Mouse (Mus musculus): ENCODE results near the gene Heatr1. TPM values are rescaled to one million over a fixed set of nuclear protein-coding genes. Genes with fewer than 3 reads are reported as not detected.

The Heatr1 gene
- polyA plus RNA-seq (2014; fragmentation: Nextera tagmentation; extraction: Ambion mirVana) = 17.1 and 19.4 TPM in 2 replicates

DNA sequence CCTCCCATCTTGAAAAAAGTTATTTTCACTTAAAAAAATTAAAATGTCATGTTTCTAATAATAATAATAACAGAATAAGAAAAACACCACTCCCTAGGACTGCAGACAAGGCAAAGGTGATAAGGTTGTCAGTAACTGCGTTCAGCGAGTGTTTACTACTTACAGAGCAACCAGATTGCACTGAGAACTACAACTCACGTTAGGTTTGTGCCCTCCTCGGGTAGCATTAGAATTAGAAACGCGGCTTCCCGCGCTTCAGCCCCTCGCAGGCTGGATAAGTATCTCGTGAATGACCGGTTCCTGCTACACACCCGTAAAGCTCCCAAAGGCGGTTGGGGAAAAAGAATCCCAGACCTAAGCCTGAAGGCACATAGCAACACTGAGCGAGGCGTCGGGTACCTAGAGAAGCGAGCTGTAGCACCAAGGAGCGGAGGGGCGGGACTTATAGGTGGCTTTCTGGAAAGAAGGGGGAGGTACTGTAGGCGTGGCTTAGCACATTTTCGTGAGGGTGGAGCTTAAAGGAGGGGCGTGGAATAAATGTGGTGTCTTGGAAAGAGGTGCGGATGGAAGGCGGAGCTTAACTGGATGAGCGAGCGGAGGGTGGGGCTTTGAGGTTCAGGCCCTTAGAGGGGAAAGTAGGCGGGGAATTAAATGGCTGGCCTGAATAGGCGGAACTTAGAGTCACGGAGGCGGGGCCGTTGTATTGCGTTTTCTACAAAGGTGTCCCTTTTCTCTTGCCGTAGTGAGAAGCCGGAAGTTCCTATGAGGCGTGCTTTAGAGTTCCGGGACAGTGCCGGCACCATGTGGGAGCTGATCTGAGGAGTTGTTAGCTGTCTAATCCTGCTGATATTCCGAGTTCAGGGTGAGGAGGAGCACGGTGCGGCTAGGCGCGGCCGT is at the start of gene Heatr1:
TSS of gene Heatr1 (plus strand) at position 419 of the 897 bp plus-strand sequence.
- H3K27ac ChIP-seq = peak within 1 kb of the TSS; percentile 22; the same call in 1 of the 2 replicates
- peak within 1 kb of the TSS; percentile 93 for H3K4me2 ChIP-seq (replicated peaks)
- peaks cover 28% of the 10 kb centered on the region for H3K36me3 ChIP-seq (replicated peaks; ENCODE audit: control insufficient read depth, insufficient read depth)
- ATAC-seq (ENCODE audit: low FRiP score) (peak; percentile 96), DNase-seq (ENCODE audit: low spot score) (peak; percentile 98)
- H3K4me1 ChIP-seq (replicated peaks; ENCODE audit: control insufficient read depth, insufficient read depth, low read length) = peaks cover 8% of the 10 kb centered on the region
- no peaks in the 10 kb centered on the region for H3K27me3 ChIP-seq (ENCODE audit: control insufficient read depth, insufficient read depth, low read length)
- WGBS = under 1% methylated on average over 43 of the region's 43 CpGs
- peak within 1 kb of the TSS; percentile 81 for H3K4me3 ChIP-seq (replicated peaks; ENCODE audit: low read length)
- no peaks in the 10 kb centered on the region for H3K9me3 ChIP-seq (ENCODE audit: control insufficient read depth, low read length)
- peak within 1 kb of the TSS; percentile 59 for H3K9ac ChIP-seq

GRCm38 (mm10) chr13:12346837-12347236 is 48.0 kb upstream of the Heatr1 start:
- DNase-seq (ENCODE audit: low spot score) = no peak
- no peak overlapping the region for H3K9ac ChIP-seq
- H3K4me1 ChIP-seq (replicated peaks; ENCODE audit: control insufficient read depth, insufficient read depth, low read length) = no peaks in the 10 kb centered on the region
- no peak overlapping the region for H3K4me3 ChIP-seq (replicated peaks; ENCODE audit: low read length)
- no peaks in the 10 kb centered on the region for H3K27me3 ChIP-seq (ENCODE audit: control insufficient read depth, insufficient read depth, low read length)
- 78% methylated on average over 3 of the region's 3 CpGs for WGBS
- H3K9me3 ChIP-seq (ENCODE audit: control insufficient read depth, low read length) = no peaks in the 10 kb centered on the region
- H3K4me2 ChIP-seq (replicated peaks) = no peak overlapping the region
- H3K27ac ChIP-seq = no peak overlapping the region
- no peak for ATAC-seq (ENCODE audit: low FRiP score)
- no peaks in the 10 kb centered on the region for H3K36me3 ChIP-seq (replicated peaks; ENCODE audit: control insufficient read depth, insufficient read depth)

GRCm38 (mm10) chr13:12349197-12349824 is 45.5 kb upstream of the Heatr1 start:
- no peak for DNase-seq (ENCODE audit: low spot score)
- Histone ChIP-seq H3K27ac (no peak overlapping the region), H3K4me1 (replicated peaks; ENCODE audit: control insufficient read depth, insufficient read depth, low read length) (no peaks in the 10 kb centered on the region), H3K4me2 (replicated peaks) (no peak overlapping the region), H3K27me3 (ENCODE audit: control insufficient read depth, insufficient read depth, low read length) (no peaks in the 10 kb centered on the region), H3K4me3 (replicated peaks; ENCODE audit: low read length) (no peak overlapping the region), H3K9me3 (ENCODE audit: control insufficient read depth, low read length) (no peaks in the 10 kb centered on the region), H3K9ac (no peak overlapping the region), H3K36me3 (replicated peaks; ENCODE audit: control insufficient read depth, insufficient read depth) (no peaks in the 10 kb centered on the region)
- ATAC-seq (ENCODE audit: low FRiP score) = no peak
- WGBS = 82% methylated on average over 13 of the region's 13 CpGs

- Histone ChIP-seq H3K9me3 (ENCODE audit: control insufficient read depth, low read length) (no peaks in the 10 kb centered on the region), H3K4me1 (replicated peaks; ENCODE audit: control insufficient read depth, insufficient read depth, low read length) (no peaks in the 10 kb centered on the region)
- ATAC-seq (ENCODE audit: low FRiP score) = no peak
Measured at GRCm38 (mm10) chr13:12356184-12356583, 38.6 kb upstream of the Heatr1 start.

DNA sequence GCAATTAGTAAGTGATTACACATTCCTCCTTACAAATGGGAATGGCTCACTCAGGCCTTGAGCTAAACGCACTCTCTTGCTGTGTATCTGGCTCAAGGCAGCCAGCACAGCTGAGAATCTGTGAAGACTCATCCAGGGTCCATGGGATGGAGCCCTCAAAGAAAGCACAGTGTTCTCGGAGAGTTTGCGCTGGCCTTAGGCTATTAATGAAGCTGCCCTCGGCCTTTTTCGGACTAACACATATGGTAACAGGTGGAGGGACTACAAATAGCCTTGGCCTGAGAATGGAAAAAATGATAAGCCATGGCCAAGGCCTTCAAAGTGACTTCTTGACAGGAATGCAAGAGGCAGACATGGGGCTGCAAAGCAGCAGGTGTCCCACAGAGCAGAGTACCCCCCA is 37.3 kb upstream of the Heatr1 start:
- DNase-seq (ENCODE audit: low spot score) (no peak), ATAC-seq (ENCODE audit: low FRiP score) (no peak)
- no peaks in the 10 kb centered on the region for H3K4me1 ChIP-seq (replicated peaks; ENCODE audit: control insufficient read depth, insufficient read depth, low read length)
- H3K4me2 ChIP-seq (replicated peaks) = no peak overlapping the region
- H3K27me3 ChIP-seq (ENCODE audit: control insufficient read depth, insufficient read depth, low read length) = no peaks in the 10 kb centered on the region
- H3K36me3 ChIP-seq (replicated peaks; ENCODE audit: control insufficient read depth, insufficient read depth) = no peaks in the 10 kb centered on the region
- H3K4me3 ChIP-seq (replicated peaks; ENCODE audit: low read length) = no peak overlapping the region
- H3K9me3 ChIP-seq (ENCODE audit: control insufficient read depth, low read length) = no peaks in the 10 kb centered on the region
- H3K27ac ChIP-seq = no peak overlapping the region
- WGBS = 82% methylated on average over 5 of the region's 5 CpGs
- no peak overlapping the region for H3K9ac ChIP-seq

More at GRCm38 (mm10) chr13:12356184-12356583, 38.6 kb upstream of the Heatr1 start:
- Histone ChIP-seq H3K9ac (no peak overlapping the region), H3K4me2 (replicated peaks) (no peak overlapping the region), H3K27me3 (ENCODE audit: control insufficient read depth, insufficient read depth, low read length) (no peaks in the 10 kb centered on the region), H3K4me3 (replicated peaks; ENCODE audit: low read length) (no peak overlapping the region), H3K27ac (no peak overlapping the region), H3K36me3 (replicated peaks; ENCODE audit: control insufficient read depth, insufficient read depth) (no peaks in the 10 kb centered on the region)
- DNase-seq (ENCODE audit: low spot score) = no peak
- WGBS = 73% methylated on average over 4 of the region's 4 CpGs

GRCm38 (mm10) chr13:12361486-12361885 is 33.3 kb upstream of the Heatr1 start:
- Histone ChIP-seq H3K9me3 (ENCODE audit: control insufficient read depth, low read length) (no peaks in the 10 kb centered on the region), H3K4me2 (replicated peaks) (no peak overlapping the region), H3K4me3 (replicated peaks; ENCODE audit: low read length) (no peak overlapping the region), H3K9ac (no peak overlapping the region), H3K27me3 (ENCODE audit: control insufficient read depth, insufficient read depth, low read length) (no peaks in the 10 kb centered on the region), H3K36me3 (replicated peaks; ENCODE audit: control insufficient read depth, insufficient read depth) (no peaks in the 10 kb centered on the region), H3K4me1 (replicated peaks; ENCODE audit: control insufficient read depth, insufficient read depth, low read length) (no peaks in the 10 kb centered on the region), H3K27ac (no peak overlapping the region)
- 93% methylated on average over 4 of the region's 4 CpGs for WGBS
- DNase-seq (ENCODE audit: low spot score) (no peak), ATAC-seq (ENCODE audit: low FRiP score) (no peak)

- H3K4me3 ChIP-seq (replicated peaks; ENCODE audit: low read length) = no peak overlapping the region
- no peak overlapping the region for H3K4me2 ChIP-seq (replicated peaks)
- H3K9ac ChIP-seq = no peak overlapping the region
- H3K36me3 ChIP-seq (replicated peaks; ENCODE audit: control insufficient read depth, insufficient read depth) = no peaks in the 10 kb centered on the region
- no peak for ATAC-seq (ENCODE audit: low FRiP score)
- 52% methylated on average over 8 of the region's 8 CpGs for WGBS
- H3K27ac ChIP-seq = no peak overlapping the region
- no peaks in the 10 kb centered on the region for H3K9me3 ChIP-seq (ENCODE audit: control insufficient read depth, low read length)
- DNase-seq (ENCODE audit: low spot score) = no peak
- H3K4me1 ChIP-seq (replicated peaks; ENCODE audit: control insufficient read depth, insufficient read depth, low read length) = no peaks in the 10 kb centered on the region
- H3K27me3 ChIP-seq (ENCODE audit: control insufficient read depth, insufficient read depth, low read length) = no peaks in the 10 kb centered on the region
Measured at GRCm38 (mm10) chr13:12369041-12369621, 25.7 kb upstream of the Heatr1 start.

- no peak for ATAC-seq (ENCODE audit: low FRiP score)
- H3K27ac ChIP-seq = no peak overlapping the region
- WGBS = 88% methylated on average over 11 of the region's 11 CpGs
Measured at GRCm38 (mm10) chr13:12369930-12370329, 24.9 kb upstream of the Heatr1 start.

GRCm38 (mm10) chr13:12372755-12373154 is 22.1 kb upstream of the Heatr1 start:
- no peak for ATAC-seq (ENCODE audit: low FRiP score)
- Histone ChIP-seq H3K9ac (no peak overlapping the region), H3K36me3 (replicated peaks; ENCODE audit: control insufficient read depth, insufficient read depth) (no peaks in the 10 kb centered on the region), H3K27me3 (ENCODE audit: control insufficient read depth, insufficient read depth, low read length) (no peaks in the 10 kb centered on the region), H3K27ac (no peak overlapping the region), H3K4me2 (replicated peaks) (no peak overlapping the region), H3K4me1 (replicated peaks; ENCODE audit: control insufficient read depth, insufficient read depth, low read length) (no peaks in the 10 kb centered on the region), H3K9me3 (ENCODE audit: control insufficient read depth, low read length) (no peaks in the 10 kb centered on the region), H3K4me3 (replicated peaks; ENCODE audit: low read length) (no peak overlapping the region)
- 87% methylated on average over 3 of the region's 3 CpGs for WGBS
- DNase-seq (ENCODE audit: low spot score) = no peak

More at GRCm38 (mm10) chr13:12369930-12370329, 24.9 kb upstream of the Heatr1 start:
- Histone ChIP-seq H3K36me3 (replicated peaks; ENCODE audit: control insufficient read depth, insufficient read depth) (no peaks in the 10 kb centered on the region), H3K9me3 (ENCODE audit: control insufficient read depth, low read length) (no peaks in the 10 kb centered on the region), H3K27me3 (ENCODE audit: control insufficient read depth, insufficient read depth, low read length) (no peaks in the 10 kb centered on the region), H3K4me1 (replicated peaks; ENCODE audit: control insufficient read depth, insufficient read depth, low read length) (no peaks in the 10 kb centered on the region), H3K4me2 (replicated peaks) (no peak overlapping the region), H3K9ac (no peak overlapping the region), H3K4me3 (replicated peaks; ENCODE audit: low read length) (no peak overlapping the region)
- no peak for DNase-seq (ENCODE audit: low spot score)
